Mouse (Mus musculus) midbrain, embryonic 14.5 days (tissue): ENCODE data around the gene Mat2b. TPM values are rescaled to one million over a fixed set of nuclear protein-coding genes. Genes with fewer than 3 reads are reported as not detected.

Source experiments
- ATAC-seq: fragments of 200-750 bp; cut with Nextera tagmentation; 2 replicates; pipeline ENCODE4 v1.8.0; 2017; ENCODE audit warnings: moderate number of reproducible peaks, moderate library complexity; ENCODE audit not compliant: low FRiP score, low TSS enrichment
- DNase-seq: peaks from one replicate; pipeline ENCODE4 v3.0.0-alpha.2; 2015
- H3K27ac ChIP-seq: fragments of 300-500 bp; sonication (generic); replicated peaks from 2 replicates; pipeline ENCODE4 v1.5.1; 2014; ENCODE audit warnings: mild to moderate bottlenecking, low read depth, low read length, moderate library complexity
- H3K27me3 ChIP-seq: fragments of 300-500 bp; sonication (generic); 2 replicates; pipeline ENCODE4 v1.6.1; 2014; ENCODE audit warnings: low read length, control low read depth, mixed read lengths; ENCODE audit not compliant: control insufficient read depth, insufficient read depth
- H3K36me3 ChIP-seq: fragments of 300-500 bp; sonication (generic); 2 replicates; pipeline ENCODE4 v1.6.1; 2014; ENCODE audit warnings: low read length, control low read depth; ENCODE audit not compliant: control insufficient read depth, insufficient read depth
- H3K4me1 ChIP-seq: fragments of 300-500 bp; sonication (generic); 2 replicates; pipeline ENCODE4 v1.6.1; 2014; ENCODE audit warnings: mild to moderate bottlenecking, antibody characterized with exemption, low read length, control low read depth; ENCODE audit not compliant: control insufficient read depth, insufficient read depth
- H3K4me2 ChIP-seq: fragments of 300-500 bp; sonication (generic); 2 replicates; pipeline ENCODE4 v1.6.1; 2014; ENCODE audit warnings: mild to moderate bottlenecking, low read length, moderate library complexity
- H3K4me3 ChIP-seq: fragments of 300-500 bp; sonication (generic); replicated peaks from 2 replicates; pipeline ENCODE4 v1.5.1; 2014; ENCODE audit warnings: low read depth, low read length
- H3K9ac ChIP-seq: fragments of 300-500 bp; sonication (generic); replicated peaks from 2 replicates; pipeline ENCODE4 v1.6.1; 2014; ENCODE audit warnings: mild to moderate bottlenecking, low read length, moderate library complexity
- H3K9me3 ChIP-seq: fragments of 300-500 bp; sonication (generic); 2 replicates; pipeline ENCODE4 v1.6.1; 2016; ENCODE audit warnings: low read length, control low read depth, mixed read lengths; ENCODE audit not compliant: control insufficient read depth
- WGBS: fragments of 180-500 bp; shearing (Covaris S2); extraction: QIAGEN DNeasy Blood & Tissue Kit; methylation state at CpG from one replicate; pipeline ENCODE4 v1.1.7; 2014; 5-methylcytosine and 5-hydroxymethylcytosine counted together
- polyA plus RNA-seq: library from polyadenylated mRNA; unstranded; fragments of >200 nt; fragmentation: Nextera tagmentation; extraction: Ambion mirVana; gene quantifications from 2 replicates; pipeline ENCODE4 v1.2.1, GENCODE M21; 2014

The Mat2b gene
- polyA plus RNA-seq, 1 experiment from 2014 or later: 69.9 TPM

DNA sequence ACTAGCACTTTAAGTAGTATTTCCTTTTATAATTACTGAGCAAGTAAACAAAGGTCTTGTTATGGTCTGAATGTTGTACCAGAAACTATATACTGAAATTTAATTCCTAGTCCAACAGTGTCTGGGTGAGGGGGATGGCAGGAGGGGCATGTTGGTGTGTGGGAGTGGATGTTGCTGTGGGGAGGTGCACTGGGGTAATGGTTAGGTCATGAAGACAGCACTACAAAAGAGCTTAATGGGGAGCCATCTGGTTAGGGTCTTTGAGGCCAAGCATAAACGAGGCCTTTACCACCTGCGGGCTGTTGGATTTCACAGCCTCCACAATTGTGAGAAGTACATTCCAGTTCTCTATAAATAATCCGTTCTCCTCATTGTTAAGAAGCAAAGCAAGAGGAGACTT is 11.7 kb downstream of the Mat2b start:
- Histone ChIP-seq H3K36me3 (peaks cover 79% of the 10 kb centered on the region), H3K4me3 (no peak overlapping the region), H3K4me1 (no peaks in the 10 kb centered on the region), H3K4me2 (no peak overlapping the region), H3K27me3 (no peaks in the 10 kb centered on the region), H3K9ac (no peak overlapping the region), H3K27ac (no peak overlapping the region), H3K9me3 (no peaks in the 10 kb centered on the region)
- WGBS: 78% methylated on average over 3 of the region's 3 CpGs
- ATAC-seq: no peak
- DNase-seq: no peak

DNA sequence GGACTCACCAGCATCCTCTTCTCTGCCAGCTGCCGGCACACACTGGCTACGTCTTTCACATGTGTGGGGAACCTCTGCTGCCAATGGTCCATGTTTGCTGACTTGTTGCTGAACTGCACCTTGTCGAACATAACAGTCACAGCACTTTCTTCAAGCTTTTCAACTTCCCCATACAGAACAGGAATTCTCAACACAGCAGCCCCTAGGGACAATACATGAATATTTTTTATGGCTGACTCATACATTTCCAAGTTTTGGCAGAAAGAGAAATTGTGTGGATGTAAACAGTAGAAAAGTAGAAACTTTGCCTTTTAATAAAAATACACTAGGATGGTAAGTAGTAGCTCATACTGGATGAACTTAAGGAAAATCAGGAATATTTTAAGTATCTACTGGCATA is 12.5 kb downstream of the Mat2b start:
- H3K4me2 ChIP-seq: no peak overlapping the region
- no peaks in the 10 kb centered on the region for H3K4me1 ChIP-seq
- no peaks in the 10 kb centered on the region for H3K27me3 ChIP-seq
- no peak for DNase-seq
- no peak overlapping the region for H3K27ac ChIP-seq
- WGBS: 97% methylated on average over 3 of the region's 3 CpGs
- peaks cover 86% of the 10 kb centered on the region for H3K36me3 ChIP-seq
- H3K9me3 ChIP-seq: no peaks in the 10 kb centered on the region
- H3K4me3 ChIP-seq: no peak overlapping the region
- no peak for ATAC-seq
- no peak overlapping the region for H3K9ac ChIP-seq

GRCm38 (mm10) chr11:40677169-40677568 is 17.8 kb downstream of the Mat2b start:
- peaks cover 47% of the 10 kb centered on the region for H3K36me3 ChIP-seq

DNA sequence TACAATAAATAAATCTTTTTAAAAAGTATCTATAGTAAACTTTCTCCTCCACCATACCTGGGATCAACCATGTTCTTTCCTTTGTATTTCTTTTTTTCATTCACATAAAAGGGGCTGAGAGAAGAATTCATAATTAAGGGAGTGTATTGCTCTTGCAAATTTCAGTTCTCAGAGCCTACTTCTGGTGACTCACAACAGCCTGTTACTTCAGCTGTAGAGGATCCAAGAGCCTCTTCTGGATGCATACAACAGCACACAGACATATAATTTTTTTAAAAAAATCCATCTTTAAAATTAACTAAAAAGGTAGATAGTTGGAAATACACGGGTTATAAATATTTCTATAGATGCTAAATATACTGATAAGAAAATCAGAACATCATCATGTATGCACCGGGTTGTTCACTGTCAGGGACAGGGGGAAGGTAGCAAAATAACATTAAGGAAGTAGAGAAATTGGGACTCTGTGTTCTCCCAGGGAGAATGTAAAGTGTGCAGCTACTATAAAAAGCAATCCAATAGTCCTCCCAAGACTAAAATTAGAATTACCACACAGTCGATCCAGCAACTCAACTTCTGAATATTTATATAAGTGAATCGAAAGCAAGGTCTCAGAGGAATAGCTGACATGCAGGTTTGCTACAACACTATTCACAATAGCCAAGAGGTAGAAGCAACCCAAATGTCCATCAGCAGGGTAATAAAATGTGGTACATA is 19.8 kb downstream of the Mat2b start:
- no peaks in the 10 kb centered on the region for H3K4me1 ChIP-seq
- peaks cover 30% of the 10 kb centered on the region for H3K36me3 ChIP-seq
- WGBS: 79% methylated on average over 4 of the region's 4 CpGs
- no peak overlapping the region for H3K4me2 ChIP-seq
- no peak overlapping the region for H3K9ac ChIP-seq
- H3K4me3 ChIP-seq: no peak overlapping the region
- no peaks in the 10 kb centered on the region for H3K27me3 ChIP-seq
- no peaks in the 10 kb centered on the region for H3K9me3 ChIP-seq
- H3K27ac ChIP-seq: no peak overlapping the region
- DNase-seq (no peak), ATAC-seq (no peak)

More at GRCm38 (mm10) chr11:40677169-40677568, 17.8 kb downstream of the Mat2b start:
- DNase-seq: no peak
- no peak for ATAC-seq
- 95% methylated on average over 1 of the region's 1 CpGs for WGBS
- H3K4me1 ChIP-seq: no peaks in the 10 kb centered on the region
- H3K27ac ChIP-seq: no peak overlapping the region
- no peak overlapping the region for H3K9ac ChIP-seq
- H3K4me3 ChIP-seq: no peak overlapping the region
- no peaks in the 10 kb centered on the region for H3K9me3 ChIP-seq
- no peak overlapping the region for H3K4me2 ChIP-seq
- H3K27me3 ChIP-seq: no peaks in the 10 kb centered on the region

DNA sequence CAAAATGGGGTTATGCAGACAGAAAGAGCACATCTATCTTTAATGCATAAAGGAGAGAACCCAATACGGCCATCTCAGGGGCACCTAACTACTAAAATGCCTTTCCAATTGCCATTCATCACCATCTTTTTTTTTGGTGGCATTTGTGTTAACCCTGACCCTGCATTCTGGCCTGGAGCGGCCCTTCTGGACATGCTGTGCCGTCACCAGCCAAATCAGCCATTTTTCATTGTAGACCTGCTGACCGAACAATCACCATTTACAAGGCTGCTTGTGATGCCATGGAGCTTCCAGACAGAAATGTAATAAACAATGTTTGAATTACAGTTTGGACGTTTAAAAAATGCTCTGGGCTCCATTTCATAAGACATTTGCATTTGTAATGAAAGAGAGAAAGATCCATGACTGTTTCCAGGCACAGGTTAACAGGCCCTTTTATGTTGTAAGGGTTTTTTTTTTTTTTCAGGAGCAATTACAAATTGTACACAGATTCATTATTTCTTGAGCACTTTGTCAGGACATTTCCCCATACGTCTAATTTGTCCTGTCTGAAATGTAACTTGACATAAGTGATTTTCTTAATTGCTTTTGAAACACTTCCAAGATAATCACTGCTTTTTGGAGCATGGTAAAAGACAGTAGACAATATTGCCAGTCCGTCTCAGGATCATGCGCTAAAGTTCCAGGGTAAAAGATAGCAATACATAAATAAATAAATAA is 45.1 kb downstream of the Mat2b start:
- Histone ChIP-seq H3K4me1 (no peaks in the 10 kb centered on the region), H3K9ac (no peak overlapping the region), H3K4me2 (no peak overlapping the region), H3K36me3 (no peaks in the 10 kb centered on the region), H3K9me3 (no peaks in the 10 kb centered on the region), H3K27me3 (no peaks in the 10 kb centered on the region), H3K27ac (no peak overlapping the region), H3K4me3 (no peak overlapping the region)
- WGBS: 90% methylated on average over 8 of the region's 8 CpGs
- ATAC-seq (no peak), DNase-seq (no peak)

DNA sequence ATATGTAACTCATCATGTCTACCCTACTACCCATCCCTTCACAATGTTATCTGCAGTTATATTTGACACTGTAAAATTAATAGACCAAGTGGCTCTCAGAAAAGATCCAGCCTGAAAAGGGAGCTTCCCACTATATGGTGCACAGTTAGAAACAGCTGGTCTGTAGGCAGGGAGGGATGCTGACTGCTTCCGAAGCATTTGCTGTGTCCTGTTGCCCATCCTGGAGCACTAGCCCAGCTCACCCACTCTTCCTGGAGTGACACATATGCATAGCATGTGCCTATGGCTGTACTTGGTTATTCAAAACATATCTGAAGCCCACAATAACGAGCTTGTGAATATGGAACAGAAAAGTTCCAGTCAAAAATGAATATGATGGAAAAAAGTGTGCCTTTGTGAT is 47.8 kb downstream of the Mat2b start:
- no peak overlapping the region for H3K9ac ChIP-seq
- H3K4me1 ChIP-seq: no peaks in the 10 kb centered on the region
- no peak overlapping the region for H3K4me2 ChIP-seq
- no peaks in the 10 kb centered on the region for H3K27me3 ChIP-seq
- ATAC-seq: no peak
- H3K27ac ChIP-seq: no peak overlapping the region
- no peaks in the 10 kb centered on the region for H3K36me3 ChIP-seq
- no peak overlapping the region for H3K4me3 ChIP-seq
- no peak for DNase-seq
- 69% methylated on average over 2 of the region's 2 CpGs for WGBS
- no peaks in the 10 kb centered on the region for H3K9me3 ChIP-seq

Other genes with a start within 250 kb of the Mat2b start
- gene Hmmr, start 38.2 kb upstream of the Mat2b start, polyA plus RNA-seq: 5.1 and 8.7 TPM in 2 replicates
- 62.9 and 74.9 TPM in 2 replicates for gene Nudcd2, start 38.5 kb upstream of the Mat2b start, polyA plus RNA-seq
- gene Ccng1, start 60.1 kb upstream of the Mat2b start, polyA plus RNA-seq: 31.0 and 43.6 TPM in 2 replicates